Mouse (Mus musculus) forebrain, embryonic 10.5 days (tissue): ENCODE results near the gene Pde4b. TPM values are rescaled to one million over a fixed set of nuclear protein-coding genes. Genes with fewer than 3 reads are reported as not detected.

Experiments used
- DNase-seq: peaks from one replicate; pipeline ENCODE4 v3.0.0-alpha.2; 2017; ENCODE audit warnings: low spot score; ENCODE audit errors: extremely low spot score
- H3K27ac ChIP-seq: fragments of 300-500 bp; sonication (generic); 2 replicates; pipeline ENCODE4 v1.5.1; 2016; ENCODE audit warnings: mild to moderate bottlenecking
- H3K27me3 ChIP-seq: fragments of 300-500 bp; sonication (generic); 2 replicates; pipeline ENCODE4 v1.6.1; 2016; ENCODE audit warnings: mild to moderate bottlenecking; ENCODE audit not compliant: poor library complexity, severe bottlenecking
- H3K36me3 ChIP-seq: fragments of 300-500 bp; sonication (generic); replicated peaks from 2 replicates; pipeline ENCODE4 v1.6.1; 2016; ENCODE audit warnings: mild to moderate bottlenecking, moderate library complexity
- H3K4me1 ChIP-seq: fragments of 300-500 bp; sonication (generic); 2 replicates; pipeline ENCODE4 v1.6.1; 2016
- H3K4me3 ChIP-seq: fragments of 300-500 bp; sonication (generic); 2 replicates; pipeline ENCODE4 v1.5.1; 2016; ENCODE audit warnings: mild to moderate bottlenecking, moderate library complexity
- H3K9me3 ChIP-seq: fragments of 300-500 bp; sonication (generic); 2 replicates; pipeline ENCODE4 v1.6.1; 2016; ENCODE audit warnings: mild to moderate bottlenecking, moderate library complexity
- WGBS: fragments of 180-500 bp; shearing (Covaris S2); methylation state at CpG from one replicate; pipeline ENCODE4 v1.1.7; 2016; 5-methylcytosine and 5-hydroxymethylcytosine counted together
- polyA plus RNA-seq: library from polyadenylated mRNA; unstranded; fragments of >200 nt; fragmentation: Nextera tagmentation; extraction: Ambion mirVana; gene quantifications from 2 replicates; pipeline ENCODE4 v1.2.1, GENCODE M21; 2016

The Pde4b gene
- polyA plus RNA-seq, 1 experiment from 2014 or later = 6.3 TPM

GRCm38 (mm10) chr4:102260216-102260615, 172.9 kb downstream of the Pde4b start:
- Histone ChIP-seq H3K4me1 (peaks cover 11% of the 10 kb centered on the region), H3K27ac (no peak overlapping the region), H3K36me3 (no peaks in the 10 kb centered on the region), H3K4me3 (no peak overlapping the region), H3K9me3 (peaks cover 5% of the 10 kb centered on the region; the same call in 1 of the 2 replicates), H3K27me3 (no peaks in the 10 kb centered on the region)
- no peak for DNase-seq

- no peaks in the 10 kb centered on the region for H3K9me3 ChIP-seq
- H3K36me3 ChIP-seq = no peaks in the 10 kb centered on the region
- WGBS = 85% methylated on average over 3 of the region's 3 CpGs
- H3K27ac ChIP-seq = no peak overlapping the region
- no peak for DNase-seq
- no peak overlapping the region for H3K4me3 ChIP-seq
- H3K4me1 ChIP-seq = no peaks in the 10 kb centered on the region
- no peaks in the 10 kb centered on the region for H3K27me3 ChIP-seq
Observed at GRCm38 (mm10) chr4:102272313-102272712, 185.0 kb downstream of the Pde4b start.

- WGBS = 94% methylated on average over 4 of the region's 4 CpGs
- no peaks in the 10 kb centered on the region for H3K36me3 ChIP-seq
Observed at GRCm38 (mm10) chr4:102272749-102273148, 185.4 kb downstream of the Pde4b start.

GRCm38 (mm10) chr4:102275716-102276115, 188.4 kb downstream of the Pde4b start:
- no peak for DNase-seq
- H3K27me3 ChIP-seq = no peaks in the 10 kb centered on the region
- 79% methylated on average over 4 of the region's 4 CpGs for WGBS

More at GRCm38 (mm10) chr4:102272749-102273148, 185.4 kb downstream of the Pde4b start:
- H3K4me1 ChIP-seq = no peaks in the 10 kb centered on the region
- no peaks in the 10 kb centered on the region for H3K9me3 ChIP-seq
- H3K27ac ChIP-seq = no peak overlapping the region
- no peaks in the 10 kb centered on the region for H3K27me3 ChIP-seq
- H3K4me3 ChIP-seq = no peak overlapping the region
- DNase-seq = no peak

GRCm38 (mm10) chr4:102278958-102279357, 191.6 kb downstream of the Pde4b start:
- H3K4me3 ChIP-seq = no peak overlapping the region
- DNase-seq = no peak
- no peaks in the 10 kb centered on the region for H3K4me1 ChIP-seq
- WGBS = 89% methylated on average over 2 of the region's 2 CpGs
- H3K9me3 ChIP-seq = no peaks in the 10 kb centered on the region
- no peaks in the 10 kb centered on the region for H3K27me3 ChIP-seq
- no peak overlapping the region for H3K27ac ChIP-seq
- H3K36me3 ChIP-seq = no peaks in the 10 kb centered on the region

More at GRCm38 (mm10) chr4:102275716-102276115, 188.4 kb downstream of the Pde4b start:
- Histone ChIP-seq H3K36me3 (no peaks in the 10 kb centered on the region), H3K9me3 (no peaks in the 10 kb centered on the region), H3K4me3 (no peak overlapping the region), H3K27ac (no peak overlapping the region), H3K4me1 (no peaks in the 10 kb centered on the region)

GRCm38 (mm10) chr4:102287172-102287571, 199.8 kb downstream of the Pde4b start:
- H3K4me1 ChIP-seq = peaks cover 10% of the 10 kb centered on the region
- no peaks in the 10 kb centered on the region for H3K9me3 ChIP-seq
- H3K27me3 ChIP-seq = no peaks in the 10 kb centered on the region
- H3K27ac ChIP-seq = no peak overlapping the region
- WGBS = 90% methylated on average over 6 of the region's 6 CpGs
- DNase-seq = no peak
- no peak overlapping the region for H3K4me3 ChIP-seq
- no peaks in the 10 kb centered on the region for H3K36me3 ChIP-seq

- H3K27ac ChIP-seq = no peak overlapping the region
- H3K4me1 ChIP-seq = peaks cover 10% of the 10 kb centered on the region
- H3K9me3 ChIP-seq = no peaks in the 10 kb centered on the region
- H3K27me3 ChIP-seq = no peaks in the 10 kb centered on the region
- DNase-seq = no peak
- H3K36me3 ChIP-seq = no peaks in the 10 kb centered on the region
- H3K4me3 ChIP-seq = no peak overlapping the region
- 66% methylated on average over 6 of the region's 6 CpGs for WGBS
Observed at GRCm38 (mm10) chr4:102290052-102290734, 202.8 kb downstream of the Pde4b start.

- Histone ChIP-seq H3K27ac (no peak overlapping the region), H3K9me3 (no peaks in the 10 kb centered on the region), H3K36me3 (no peaks in the 10 kb centered on the region), H3K27me3 (no peaks in the 10 kb centered on the region), H3K4me1 (no peaks in the 10 kb centered on the region), H3K4me3 (no peak overlapping the region)
- DNase-seq = no peak
Observed at GRCm38 (mm10) chr4:102297558-102297957, 210.2 kb downstream of the Pde4b start.

GRCm38 (mm10) chr4:102302568-102302967, 215.2 kb downstream of the Pde4b start:
- peaks cover 2% of the 10 kb centered on the region; the same call in 1 of the 2 replicates for H3K4me1 ChIP-seq
- H3K27me3 ChIP-seq = no peaks in the 10 kb centered on the region
- no peaks in the 10 kb centered on the region for H3K9me3 ChIP-seq
- no peak overlapping the region for H3K27ac ChIP-seq
- 77% methylated on average over 4 of the region's 4 CpGs for WGBS
- H3K4me3 ChIP-seq = no peak overlapping the region
- DNase-seq = no peak
- H3K36me3 ChIP-seq = no peaks in the 10 kb centered on the region

- Histone ChIP-seq H3K4me3 (no peak overlapping the region), H3K4me1 (peaks cover 7% of the 10 kb centered on the region; the same call in 1 of the 2 replicates), H3K36me3 (no peaks in the 10 kb centered on the region), H3K9me3 (no peaks in the 10 kb centered on the region), H3K27ac (no peak overlapping the region), H3K27me3 (no peaks in the 10 kb centered on the region)
- 67% methylated on average over 4 of the region's 4 CpGs for WGBS
- DNase-seq = no peak
Observed at GRCm38 (mm10) chr4:102307661-102308297, 220.4 kb downstream of the Pde4b start.

GRCm38 (mm10) chr4:102310630-102311029, 223.3 kb downstream of the Pde4b start:
- Histone ChIP-seq H3K4me3 (no peak overlapping the region), H3K9me3 (no peaks in the 10 kb centered on the region), H3K36me3 (no peaks in the 10 kb centered on the region), H3K4me1 (peaks cover 7% of the 10 kb centered on the region; the same call in 1 of the 2 replicates), H3K27me3 (no peaks in the 10 kb centered on the region), H3K27ac (no peak overlapping the region)
- DNase-seq = no peak

- whole genome bisulfite sequencing = 92% methylated on average over 2 of the region's 2 CpGs
- Histone ChIP-seq H3K27me3 (no peaks in the 10 kb centered on the region), H3K4me1 (no peaks in the 10 kb centered on the region), H3K27ac (no peak overlapping the region), H3K36me3 (no peaks in the 10 kb centered on the region), H3K4me3 (no peak overlapping the region), H3K9me3 (no peaks in the 10 kb centered on the region)
- no peak for DNase-seq
Observed at GRCm38 (mm10) chr4:102316011-102316410, 228.7 kb downstream of the Pde4b start.

GRCm38 (mm10) chr4:102316699-102317285, 229.4 kb downstream of the Pde4b start:
- Histone ChIP-seq H3K9me3 (no peaks in the 10 kb centered on the region), H3K27me3 (no peaks in the 10 kb centered on the region), H3K27ac (no peak overlapping the region), H3K4me1 (no peaks in the 10 kb centered on the region), H3K36me3 (no peaks in the 10 kb centered on the region), H3K4me3 (no peak overlapping the region)
- WGBS = 80% methylated on average over 5 of the region's 5 CpGs
- DNase-seq = no peak
